Mouse (Mus musculus): ENCODE data around the gene Kctd2. TPM values are rescaled to one million over a fixed set of nuclear protein-coding genes. Genes with fewer than 3 reads are reported as not detected.

Gene Kctd2
- polyA plus RNA-seq, 1 experiment = 32.4 TPM

- Histone ChIP-seq H3K4me1 (ENCODE audit: control insufficient read depth, insufficient read depth, low read length) (no peaks in the 10 kb centered on the region), H3K27ac (ENCODE audit: control insufficient read depth, insufficient read depth, low read depth, low read length, poor library complexity) (no peak overlapping the region), H3K4me3 (replicated peaks; ENCODE audit: control insufficient read depth, low read depth, low read length) (no peak overlapping the region)
- WGBS = 78% methylated on average over 7 of the region's 7 CpGs
- TF ChIP-seq CTCF (IDR thresholded peaks at IDR 0.05; ENCODE audit: control insufficient read depth, insufficient read depth, low read length) (no peak), POLR2A (IDR thresholded peaks at IDR 0.05; ENCODE audit: borderline replicate concordance, control insufficient read depth, low read depth, low read length) (no peak)
Observed at GRCm38 (mm10) chr11:115391358-115391757, 28.6 kb upstream of the Kctd2 start.

GRCm38 (mm10) chr11:115393721-115394325, 26.1 kb upstream of the Kctd2 start:
- Histone ChIP-seq H3K4me1 (ENCODE audit: control insufficient read depth, insufficient read depth, low read length) (peaks cover 2% of the 10 kb centered on the region), H3K27ac (ENCODE audit: control insufficient read depth, insufficient read depth, low read depth, low read length, poor library complexity) (no peak overlapping the region), H3K4me3 (replicated peaks; ENCODE audit: control insufficient read depth, low read depth, low read length) (no peak overlapping the region)
- WGBS = 82% methylated on average over 34 of the region's 34 CpGs
- TF ChIP-seq POLR2A (IDR thresholded peaks at IDR 0.05; ENCODE audit: borderline replicate concordance, control insufficient read depth, low read depth, low read length) (no peak), CTCF (IDR thresholded peaks at IDR 0.05; ENCODE audit: control insufficient read depth, insufficient read depth, low read length) (no peak)

GRCm38 (mm10) chr11:115398085-115398484, 21.8 kb upstream of the Kctd2 start:
- peaks cover 2% of the 10 kb centered on the region for H3K4me1 ChIP-seq (ENCODE audit: control insufficient read depth, insufficient read depth, low read length)
- WGBS = 37% methylated on average over 7 of the region's 7 CpGs
- H3K4me3 ChIP-seq (replicated peaks; ENCODE audit: control insufficient read depth, low read depth, low read length) = no peak overlapping the region
- TF ChIP-seq POLR2A (IDR thresholded peaks at IDR 0.05; ENCODE audit: borderline replicate concordance, control insufficient read depth, low read depth, low read length) (no peak), CTCF (IDR thresholded peaks at IDR 0.05; ENCODE audit: control insufficient read depth, insufficient read depth, low read length) (no peak)
- H3K27ac ChIP-seq (ENCODE audit: control insufficient read depth, insufficient read depth, low read depth, low read length, poor library complexity) = no peak overlapping the region

GRCm38 (mm10) chr11:115400126-115400525, 19.8 kb upstream of the Kctd2 start:
- H3K4me3 ChIP-seq (replicated peaks; ENCODE audit: control insufficient read depth, low read depth, low read length) = no peak overlapping the region
- WGBS = 70% methylated on average over 3 of the region's 3 CpGs
- H3K27ac ChIP-seq (ENCODE audit: control insufficient read depth, insufficient read depth, low read depth, low read length, poor library complexity) = no peak overlapping the region
- peaks cover 4% of the 10 kb centered on the region for H3K4me1 ChIP-seq (ENCODE audit: control insufficient read depth, insufficient read depth, low read length)
- no peak for TF ChIP-seq CTCF (IDR thresholded peaks at IDR 0.05; ENCODE audit: control insufficient read depth, insufficient read depth, low read length)
- no peak for TF ChIP-seq POLR2A (IDR thresholded peaks at IDR 0.05; ENCODE audit: borderline replicate concordance, control insufficient read depth, low read depth, low read length)

- no peak for TF ChIP-seq CTCF (IDR thresholded peaks at IDR 0.05; ENCODE audit: control insufficient read depth, insufficient read depth, low read length)
- no peak for TF ChIP-seq POLR2A (IDR thresholded peaks at IDR 0.05; ENCODE audit: borderline replicate concordance, control insufficient read depth, low read depth, low read length)
- Histone ChIP-seq H3K4me1 (ENCODE audit: control insufficient read depth, insufficient read depth, low read length) (peaks cover 4% of the 10 kb centered on the region), H3K27ac (ENCODE audit: control insufficient read depth, insufficient read depth, low read depth, low read length, poor library complexity) (no peak overlapping the region), H3K4me3 (replicated peaks; ENCODE audit: control insufficient read depth, low read depth, low read length) (no peak overlapping the region)
- 56% methylated on average over 11 of the region's 11 CpGs for WGBS
Observed at GRCm38 (mm10) chr11:115400630-115401391, 19.1 kb upstream of the Kctd2 start.

GRCm38 (mm10) chr11:115403338-115404124, 16.4 kb upstream of the Kctd2 start, which contains the start of gene Mrpl58:
Gene Mrpl58, plus strand, starts transcription at chr11:115403752.
- Histone ChIP-seq H3K4me3 (replicated peaks; ENCODE audit: control insufficient read depth, low read depth, low read length) (peak within 1 kb of the TSS; percentile 99), H3K4me1 (ENCODE audit: control insufficient read depth, insufficient read depth, low read length) (peaks cover 4% of the 10 kb centered on the region; the same call in 1 of the 2 replicates), H3K27ac (ENCODE audit: control insufficient read depth, insufficient read depth, low read depth, low read length, poor library complexity) (peak within 1 kb of the TSS; percentile 97)
- 3% methylated on average over 50 of the region's 50 CpGs for WGBS
- TF ChIP-seq CTCF (IDR thresholded peaks at IDR 0.05; ENCODE audit: control insufficient read depth, insufficient read depth, low read length) (no peak), POLR2A (IDR thresholded peaks at IDR 0.05; ENCODE audit: borderline replicate concordance, control insufficient read depth, low read depth, low read length) (peak; percentile 17; the same call in 1 of the 2 replicates)

- no peak overlapping the region for H3K27ac ChIP-seq (ENCODE audit: control insufficient read depth, insufficient read depth, low read depth, low read length, poor library complexity)
Observed at GRCm38 (mm10) chr11:115405723-115406122, 14.2 kb upstream of the Kctd2 start.

More at GRCm38 (mm10) chr11:115405723-115406122, 14.2 kb upstream of the Kctd2 start:
- no peak overlapping the region for H3K4me3 ChIP-seq (replicated peaks; ENCODE audit: control insufficient read depth, low read depth, low read length)
- TF ChIP-seq CTCF (IDR thresholded peaks at IDR 0.05; ENCODE audit: control insufficient read depth, insufficient read depth, low read length) (no peak), POLR2A (IDR thresholded peaks at IDR 0.05; ENCODE audit: borderline replicate concordance, control insufficient read depth, low read depth, low read length) (no peak)
- peaks cover 7% of the 10 kb centered on the region for H3K4me1 ChIP-seq (ENCODE audit: control insufficient read depth, insufficient read depth, low read length)
- 91% methylated on average over 6 of the region's 6 CpGs for WGBS

Measured in bone marrow, adult 2 months (tissue).